Mouse (Mus musculus) hindbrain, embryonic 13.5 days (tissue): ENCODE results near the gene Ptchd4. TPM values are rescaled to one million over a fixed set of nuclear protein-coding genes. Genes with fewer than 3 reads are reported as not detected.

Experiments
- ATAC-seq: fragments of 200-750 bp; cut with Nextera tagmentation; 2 replicates; pipeline ENCODE4 v1.8.0; 2017; ENCODE audit warnings: moderate TSS enrichment; ENCODE audit not compliant: low FRiP score
- H3K27ac ChIP-seq: fragments of 300-500 bp; sonication (generic); 2 replicates; pipeline ENCODE4 v1.5.1; 2015; ENCODE audit warnings: inconsistent platforms, mild to moderate bottlenecking, moderate library complexity
- H3K27me3 ChIP-seq: fragments of 300-500 bp; sonication (generic); 2 replicates; pipeline ENCODE4 v1.6.1; 2015; ENCODE audit warnings: mild to moderate bottlenecking, inconsistent platforms
- H3K36me3 ChIP-seq: fragments of 300-500 bp; sonication (generic); 2 replicates; pipeline ENCODE4 v1.6.1; 2015; ENCODE audit warnings: mild to moderate bottlenecking, inconsistent platforms
- H3K4me1 ChIP-seq: fragments of 300-500 bp; sonication (generic); replicated peaks from 2 replicates; pipeline ENCODE4 v1.6.1; 2015; ENCODE audit warnings: inconsistent platforms
- H3K4me2 ChIP-seq: fragments of 300-500 bp; sonication (generic); 2 replicates; pipeline ENCODE4 v1.6.1; 2015; ENCODE audit warnings: inconsistent platforms, mild to moderate bottlenecking, moderate library complexity
- H3K4me3 ChIP-seq: fragments of 300-500 bp; sonication (generic); 2 replicates; pipeline ENCODE4 v1.5.1; 2015; ENCODE audit warnings: mild to moderate bottlenecking, inconsistent platforms
- H3K9ac ChIP-seq: fragments of 300-500 bp; sonication (generic); 2 replicates; pipeline ENCODE4 v1.6.1; 2015; ENCODE audit warnings: mild to moderate bottlenecking, inconsistent platforms
- H3K9me3 ChIP-seq: fragments of 300-500 bp; sonication (generic); 2 replicates; pipeline ENCODE4 v1.6.1; 2016; ENCODE audit warnings: inconsistent platforms
- WGBS: fragments of 180-500 bp; shearing (Covaris S2); methylation state at CpG from one replicate; pipeline ENCODE4 v1.1.7; 2015; 5-methylcytosine and 5-hydroxymethylcytosine counted together
- polyA plus RNA-seq: library from polyadenylated mRNA; unstranded; fragments of >200 nt; fragmentation: Nextera tagmentation; extraction: Ambion mirVana; gene quantifications from 2 replicates; pipeline ENCODE4 v1.2.1, GENCODE M21; 2015

The Ptchd4 gene
- polyA plus RNA-seq, 1 experiment from 2014 or later, result 9.9 TPM

GRCm38 (mm10) chr17:42335787-42336186 lies 20.0 kb downstream of the Ptchd4 start:
- Histone ChIP-seq H3K36me3 (no peaks in the 10 kb centered on the region), H3K4me1 (no peaks in the 10 kb centered on the region), H3K27me3 (no peaks in the 10 kb centered on the region), H3K4me3 (no peak overlapping the region), H3K9ac (no peak overlapping the region), H3K9me3 (no peaks in the 10 kb centered on the region), H3K4me2 (no peak overlapping the region), H3K27ac (no peak overlapping the region)
- ATAC-seq, result no peak

- no peak overlapping the region for H3K27ac ChIP-seq
- no peaks in the 10 kb centered on the region for H3K36me3 ChIP-seq
- H3K9me3 ChIP-seq, result no peaks in the 10 kb centered on the region
- H3K9ac ChIP-seq, result no peak overlapping the region
- WGBS, result 89% methylated on average over 6 of the region's 6 CpGs
- H3K4me2 ChIP-seq, result no peak overlapping the region
- no peak overlapping the region for H3K4me3 ChIP-seq
- no peaks in the 10 kb centered on the region for H3K27me3 ChIP-seq
- ATAC-seq, result no peak
- H3K4me1 ChIP-seq, result no peaks in the 10 kb centered on the region
These were observed 20.8 kb downstream of the Ptchd4 start for GRCm38 (mm10) chr17:42336571-42336970.

GRCm38 (mm10) chr17:42346027-42346426 lies 30.3 kb downstream of the Ptchd4 start:
- no peak overlapping the region for H3K9ac ChIP-seq
- H3K9me3 ChIP-seq, result no peaks in the 10 kb centered on the region
- no peak for ATAC-seq
- H3K4me3 ChIP-seq, result no peak overlapping the region
- H3K4me1 ChIP-seq, result no peaks in the 10 kb centered on the region
- no peaks in the 10 kb centered on the region for H3K36me3 ChIP-seq
- H3K27me3 ChIP-seq, result no peaks in the 10 kb centered on the region
- H3K4me2 ChIP-seq, result no peak overlapping the region
- H3K27ac ChIP-seq, result no peak overlapping the region

- no peaks in the 10 kb centered on the region for H3K36me3 ChIP-seq
- no peak overlapping the region for H3K9ac ChIP-seq
- H3K27me3 ChIP-seq, result no peaks in the 10 kb centered on the region
- no peak overlapping the region for H3K27ac ChIP-seq
- no peak overlapping the region for H3K4me3 ChIP-seq
- no peaks in the 10 kb centered on the region for H3K4me1 ChIP-seq
- whole genome bisulfite sequencing, result 76% methylated on average over 1 of the region's 1 CpGs
- no peak overlapping the region for H3K4me2 ChIP-seq
- no peaks in the 10 kb centered on the region for H3K9me3 ChIP-seq
- no peak for ATAC-seq
These were observed 42.7 kb downstream of the Ptchd4 start for GRCm38 (mm10) chr17:42358481-42358880.

GRCm38 (mm10) chr17:42363085-42363710 lies 47.5 kb downstream of the Ptchd4 start:
- H3K4me3 ChIP-seq, result no peak overlapping the region
- no peaks in the 10 kb centered on the region for H3K36me3 ChIP-seq
- H3K9ac ChIP-seq, result no peak overlapping the region
- no peaks in the 10 kb centered on the region for H3K4me1 ChIP-seq
- 80% methylated on average over 6 of the region's 6 CpGs for WGBS
- no peaks in the 10 kb centered on the region for H3K9me3 ChIP-seq
- peak overlapping the region; percentile 6 for H3K27ac ChIP-seq
- no peak overlapping the region for H3K4me2 ChIP-seq
- H3K27me3 ChIP-seq, result no peaks in the 10 kb centered on the region
- ATAC-seq, result no peak

GRCm38 (mm10) chr17:42364716-42365115 lies 49.0 kb downstream of the Ptchd4 start:
- Histone ChIP-seq H3K9me3 (no peaks in the 10 kb centered on the region), H3K4me3 (no peak overlapping the region), H3K27me3 (no peaks in the 10 kb centered on the region), H3K36me3 (no peaks in the 10 kb centered on the region), H3K4me1 (no peaks in the 10 kb centered on the region), H3K9ac (no peak overlapping the region), H3K27ac (no peak overlapping the region), H3K4me2 (no peak overlapping the region)
- ATAC-seq, result no peak
- 65% methylated on average over 1 of the region's 1 CpGs for WGBS

- Histone ChIP-seq H3K9me3 (no peaks in the 10 kb centered on the region), H3K4me2 (no peak overlapping the region), H3K27ac (no peak overlapping the region), H3K27me3 (no peaks in the 10 kb centered on the region), H3K36me3 (no peaks in the 10 kb centered on the region), H3K4me1 (no peaks in the 10 kb centered on the region), H3K9ac (no peak overlapping the region), H3K4me3 (no peak overlapping the region)
- 92% methylated on average over 4 of the region's 4 CpGs for WGBS
- no peak for ATAC-seq
These were observed 59.1 kb downstream of the Ptchd4 start for GRCm38 (mm10) chr17:42374881-42375280.

- no peaks in the 10 kb centered on the region for H3K36me3 ChIP-seq
- no peaks in the 10 kb centered on the region for H3K27me3 ChIP-seq
- H3K4me2 ChIP-seq, result no peak overlapping the region
- no peaks in the 10 kb centered on the region for H3K4me1 ChIP-seq
- no peak for ATAC-seq
- no peak overlapping the region for H3K4me3 ChIP-seq
- H3K27ac ChIP-seq, result no peak overlapping the region
- H3K9me3 ChIP-seq, result no peaks in the 10 kb centered on the region
- no peak overlapping the region for H3K9ac ChIP-seq
These were observed 77.3 kb downstream of the Ptchd4 start for GRCm38 (mm10) chr17:42393086-42393485.

- Histone ChIP-seq H3K4me2 (no peak overlapping the region), H3K9ac (no peak overlapping the region), H3K4me1 (no peaks in the 10 kb centered on the region), H3K27me3 (no peaks in the 10 kb centered on the region), H3K27ac (no peak overlapping the region), H3K9me3 (no peaks in the 10 kb centered on the region), H3K36me3 (no peaks in the 10 kb centered on the region), H3K4me3 (no peak overlapping the region)
- no peak for ATAC-seq
- 90% methylated on average over 3 of the region's 3 CpGs for WGBS
These were observed 79.6 kb downstream of the Ptchd4 start for GRCm38 (mm10) chr17:42395299-42395698.

- no peak overlapping the region for H3K27ac ChIP-seq
- H3K9ac ChIP-seq, result no peak overlapping the region
- no peaks in the 10 kb centered on the region for H3K36me3 ChIP-seq
- no peak for ATAC-seq
- no peaks in the 10 kb centered on the region for H3K27me3 ChIP-seq
- no peak overlapping the region for H3K4me2 ChIP-seq
- no peaks in the 10 kb centered on the region for H3K9me3 ChIP-seq
- no peaks in the 10 kb centered on the region for H3K4me1 ChIP-seq
- WGBS, result 83% methylated on average over 1 of the region's 1 CpGs
- H3K4me3 ChIP-seq, result no peak overlapping the region
These were observed 102.7 kb downstream of the Ptchd4 start for GRCm38 (mm10) chr17:42418449-42418848.

- no peaks in the 10 kb centered on the region for H3K27me3 ChIP-seq
- H3K9me3 ChIP-seq, result no peaks in the 10 kb centered on the region
- H3K4me1 ChIP-seq, result no peaks in the 10 kb centered on the region
- H3K4me3 ChIP-seq, result no peak overlapping the region
- 86% methylated on average over 1 of the region's 1 CpGs for WGBS
- H3K36me3 ChIP-seq, result no peaks in the 10 kb centered on the region
- no peak overlapping the region for H3K4me2 ChIP-seq
- H3K9ac ChIP-seq, result no peak overlapping the region
- H3K27ac ChIP-seq, result no peak overlapping the region
- ATAC-seq, result no peak
These were observed 112.2 kb downstream of the Ptchd4 start for GRCm38 (mm10) chr17:42427961-42428360.

- 88% methylated on average over 2 of the region's 2 CpGs for WGBS
- no peaks in the 10 kb centered on the region for H3K4me1 ChIP-seq
- no peaks in the 10 kb centered on the region for H3K9me3 ChIP-seq
- no peak overlapping the region for H3K4me2 ChIP-seq
- no peaks in the 10 kb centered on the region for H3K36me3 ChIP-seq
- H3K4me3 ChIP-seq, result no peak overlapping the region
- H3K27ac ChIP-seq, result no peak overlapping the region
- ATAC-seq, result no peak
- H3K9ac ChIP-seq, result no peak overlapping the region
- no peaks in the 10 kb centered on the region for H3K27me3 ChIP-seq
These were observed 114.6 kb downstream of the Ptchd4 start for GRCm38 (mm10) chr17:42430380-42430779.

- H3K9ac ChIP-seq, result no peak overlapping the region
- no peak overlapping the region for H3K4me2 ChIP-seq
- ATAC-seq, result no peak
- H3K4me3 ChIP-seq, result no peak overlapping the region
- H3K36me3 ChIP-seq, result no peaks in the 10 kb centered on the region
- no peaks in the 10 kb centered on the region for H3K27me3 ChIP-seq
- no peak overlapping the region for H3K27ac ChIP-seq
- H3K4me1 ChIP-seq, result no peaks in the 10 kb centered on the region
- WGBS, result 92% methylated on average over 2 of the region's 2 CpGs
- H3K9me3 ChIP-seq, result no peaks in the 10 kb centered on the region
These were observed 136.5 kb downstream of the Ptchd4 start for GRCm38 (mm10) chr17:42452235-42452634.
